Mouse (Mus musculus) mesoderm, embryonic 11.5 days (tissue): ENCODE results near the gene Hoxa10.

Experiments
- DNase-seq: peaks from one replicate; pipeline ENCODE4 v3.0.0-alpha.2; 2012; ENCODE audit warnings: low read depth, low spot score

The Hoxa10 gene

GRCm38 (mm10) chr6:52229558-52230416 is 10.9 kb downstream of the Hoxa10 start:
- DNase-seq = no peak

- DNase-seq = no peak
Measured at GRCm38 (mm10) chr6:52228475-52229465, 11.9 kb downstream of the Hoxa10 start.

GRCm38 (mm10) chr6:52227470-52228222 is 13.0 kb downstream of the Hoxa10 start:
- no peak for DNase-seq

DNA sequence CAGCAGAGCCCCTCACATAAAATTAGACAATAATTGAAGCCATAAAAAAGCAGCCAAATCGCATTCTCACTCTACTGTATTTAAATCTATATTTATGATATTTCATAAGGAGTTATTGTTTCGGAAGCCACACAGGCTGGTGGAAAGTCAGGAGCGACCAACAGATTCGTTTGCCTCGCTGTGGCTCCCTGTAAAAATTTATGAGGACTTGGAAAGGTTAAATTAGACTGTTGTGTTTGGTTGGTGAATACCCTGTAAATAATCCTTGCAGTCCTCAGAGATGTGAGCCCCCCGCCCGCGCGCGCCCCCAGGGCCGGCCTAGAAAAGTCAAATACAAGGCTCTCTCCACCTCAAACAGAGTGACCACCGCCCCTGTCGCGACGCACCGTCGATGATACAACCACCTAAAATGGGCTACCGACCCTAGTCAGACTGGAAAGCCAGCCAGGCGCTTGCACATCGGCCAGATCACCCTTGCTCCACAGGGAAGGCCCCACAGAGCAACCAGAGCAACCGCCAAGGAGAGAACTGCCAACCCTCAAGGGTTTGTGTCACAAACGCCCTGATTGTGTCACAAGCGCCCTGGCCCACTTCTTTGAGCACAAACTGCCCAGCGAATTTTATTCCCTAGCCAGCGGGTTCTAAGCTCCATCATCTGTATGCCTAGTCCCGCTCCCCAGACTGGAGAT is 13.9 kb downstream of the Hoxa10 start:
- DNase-seq = no peak

DNA sequence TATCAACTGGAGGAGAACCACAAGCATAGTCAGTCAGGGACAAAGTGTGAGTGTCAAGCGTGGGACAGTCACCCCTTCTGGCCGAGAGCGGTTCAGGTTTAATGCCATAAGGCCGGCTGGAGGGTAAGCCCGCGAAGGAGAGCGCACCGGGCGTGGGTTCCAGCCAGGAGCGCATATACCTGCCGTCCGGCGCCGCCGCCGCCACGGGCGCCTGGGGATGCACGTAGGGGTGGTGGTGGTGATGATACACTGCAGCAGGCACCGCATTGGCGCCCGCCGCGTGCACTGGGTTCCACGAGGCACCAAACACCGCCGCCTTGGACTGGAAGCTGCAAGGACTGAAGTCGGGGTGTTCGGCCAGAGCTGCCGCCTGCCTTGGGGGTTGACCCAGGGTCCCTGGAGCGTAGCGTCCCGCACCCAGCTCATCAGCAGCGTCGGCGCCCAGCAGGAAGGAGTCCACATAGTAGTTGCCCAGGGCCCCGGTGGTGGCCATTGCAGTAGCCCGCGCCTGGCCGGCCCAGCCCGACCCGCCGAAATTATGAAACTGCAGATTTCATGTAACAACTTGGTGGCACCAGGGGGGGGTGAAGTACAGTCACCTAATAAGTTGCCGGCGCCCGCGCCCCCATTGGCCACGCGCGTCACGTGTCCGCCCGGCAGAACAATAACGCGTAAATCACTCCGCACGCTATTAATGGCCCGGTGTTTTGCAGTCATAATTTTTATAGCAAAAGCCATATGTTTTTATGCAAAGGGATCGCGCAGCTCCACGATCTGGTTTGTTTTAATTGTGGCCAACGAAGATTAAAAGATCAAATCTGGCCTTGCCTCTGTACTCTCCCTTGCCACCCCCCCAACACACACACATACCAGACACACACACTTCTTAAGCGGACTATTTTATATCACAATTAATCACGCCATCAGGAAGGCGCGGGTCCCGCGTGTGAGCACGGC is 14.8 kb downstream of the Hoxa10 start:
- DNase-seq = peak; percentile 90

DNA sequence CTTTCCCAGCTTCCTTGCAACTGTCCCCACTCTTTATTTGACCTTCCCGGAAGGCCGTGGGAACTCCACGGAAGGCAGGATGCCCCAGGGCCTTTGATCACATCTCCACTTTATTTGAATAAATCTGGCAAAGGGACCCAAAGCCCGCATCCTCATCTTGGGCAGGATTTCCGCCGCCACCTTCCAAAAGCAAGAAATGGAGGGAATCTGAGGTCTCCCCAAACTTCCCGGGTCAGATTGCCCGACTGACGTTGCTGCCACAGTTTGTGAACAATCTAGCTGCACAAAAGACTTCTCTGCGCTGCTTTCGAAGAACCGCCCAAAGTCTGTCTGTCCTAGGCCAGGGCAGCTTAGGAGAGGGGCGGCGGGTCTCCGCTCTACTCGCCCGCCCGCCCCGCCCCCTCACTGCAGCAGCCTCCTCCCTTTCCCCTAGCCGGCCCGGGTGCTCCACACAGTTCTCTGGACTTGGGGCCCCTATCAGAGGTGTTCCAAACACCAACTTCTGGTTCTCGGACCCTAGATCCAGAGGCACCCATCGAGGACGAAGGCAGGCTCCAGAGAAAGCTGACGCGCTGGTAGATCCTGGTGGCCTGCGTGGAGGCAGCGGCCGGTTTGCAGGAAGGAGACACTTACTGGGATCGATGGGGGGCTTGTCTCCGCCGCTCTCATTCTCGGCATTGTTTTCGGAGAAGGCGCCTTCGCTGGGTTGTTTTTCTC is 15.6 kb downstream of the Hoxa10 start:
- DNase-seq = no peak

- no peak for DNase-seq
Measured at GRCm38 (mm10) chr6:52223939-52224760, 16.5 kb downstream of the Hoxa10 start.

GRCm38 (mm10) chr6:52222729-52223128 is 17.9 kb downstream of the Hoxa10 start:
- DNase-seq = no peak

DNA sequence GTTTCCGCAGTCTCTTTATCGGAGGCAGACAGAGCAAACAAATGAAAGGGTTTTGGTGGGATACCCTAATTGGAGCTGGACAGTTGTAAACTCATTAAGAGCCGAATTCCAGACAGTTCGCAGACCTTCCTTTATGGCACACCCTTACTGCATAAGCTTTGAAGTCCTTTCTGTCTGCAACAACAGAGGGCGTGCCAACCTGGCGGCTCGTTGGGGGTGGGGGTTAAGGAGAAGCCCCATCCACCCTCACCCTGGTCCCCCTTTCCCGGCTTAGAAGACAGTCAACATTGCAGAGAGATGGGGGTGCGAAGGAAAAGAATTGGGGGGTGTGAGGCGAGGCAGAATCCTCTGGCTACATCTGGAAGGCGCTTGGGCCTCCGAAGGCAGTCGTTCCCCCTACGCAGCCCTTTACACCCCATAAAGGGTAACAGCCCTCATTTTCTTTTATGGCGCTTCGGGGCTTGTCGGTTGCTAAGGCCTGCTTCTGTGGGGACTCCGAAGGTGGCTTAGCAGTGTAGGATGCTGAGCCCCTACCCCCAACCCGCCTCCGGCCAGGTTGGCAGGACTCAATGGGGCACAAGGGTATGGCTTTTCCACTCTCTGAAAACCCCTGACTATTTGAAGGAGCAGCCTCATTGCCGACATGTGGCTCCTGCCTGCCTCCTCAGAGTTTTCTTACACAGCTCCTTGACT is 18.5 kb downstream of the Hoxa10 start:
- no peak for DNase-seq

GRCm38 (mm10) chr6:52221337-52221992 is 19.2 kb downstream of the Hoxa10 start, which contains the start of gene Hoxa7:
Hoxa7 (minus strand) TSS chr6:52221854.
- peak; percentile 96 for DNase-seq

- DNase-seq = no peak
Measured at GRCm38 (mm10) chr6:52220865-52221310, 19.8 kb downstream of the Hoxa10 start.

DNA sequence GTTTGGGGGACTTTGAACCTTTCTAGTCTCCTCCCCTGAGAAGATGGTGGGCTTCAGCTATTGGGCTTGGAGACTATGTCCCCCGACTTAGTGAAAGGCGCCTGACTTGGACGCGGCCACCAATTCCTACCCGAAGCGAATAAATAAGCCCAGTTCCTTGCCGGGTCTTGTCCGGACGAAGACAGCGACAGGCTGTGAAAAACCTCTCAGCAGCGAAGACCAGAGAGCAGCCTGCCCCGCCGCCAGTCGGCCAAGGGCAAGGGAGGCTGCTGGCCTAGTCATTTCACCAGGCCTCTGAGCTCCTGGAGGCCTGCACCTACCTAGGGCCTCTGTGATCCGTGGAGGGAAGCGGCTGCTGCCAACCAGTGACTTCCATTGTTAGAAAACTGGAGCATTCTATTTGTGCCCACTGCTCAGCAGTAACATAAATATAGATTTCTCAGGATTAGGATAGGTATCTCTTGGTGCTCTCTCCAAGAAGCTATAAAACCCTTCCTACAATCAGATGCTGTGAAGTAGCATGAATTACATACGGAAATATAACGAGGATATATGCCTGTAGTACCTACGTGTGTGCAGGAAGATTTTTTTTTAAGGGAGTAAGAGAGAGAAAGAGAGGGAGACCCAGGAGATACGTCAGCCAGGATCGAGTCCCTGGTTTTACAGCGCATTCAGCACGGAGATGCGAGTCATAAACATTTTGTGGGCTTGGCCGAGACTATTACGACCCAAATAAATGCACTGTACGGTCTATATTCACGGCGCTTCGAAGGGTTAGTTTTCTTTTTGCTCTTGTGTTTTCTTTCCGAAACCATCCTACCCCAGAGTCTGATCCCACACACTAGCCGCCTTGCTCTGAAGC is 20.4 kb downstream of the Hoxa10 start:
- no peak for DNase-seq

- no peak for DNase-seq
Measured at GRCm38 (mm10) chr6:52219234-52219942, 21.3 kb downstream of the Hoxa10 start.

GRCm38 (mm10) chr6:52218643-52219215 is 21.9 kb downstream of the Hoxa10 start:
- no peak for DNase-seq
